Mouse (Mus musculus): Measurements from ENCODE around the gene Meis1.

Meis1 gene

DNA sequence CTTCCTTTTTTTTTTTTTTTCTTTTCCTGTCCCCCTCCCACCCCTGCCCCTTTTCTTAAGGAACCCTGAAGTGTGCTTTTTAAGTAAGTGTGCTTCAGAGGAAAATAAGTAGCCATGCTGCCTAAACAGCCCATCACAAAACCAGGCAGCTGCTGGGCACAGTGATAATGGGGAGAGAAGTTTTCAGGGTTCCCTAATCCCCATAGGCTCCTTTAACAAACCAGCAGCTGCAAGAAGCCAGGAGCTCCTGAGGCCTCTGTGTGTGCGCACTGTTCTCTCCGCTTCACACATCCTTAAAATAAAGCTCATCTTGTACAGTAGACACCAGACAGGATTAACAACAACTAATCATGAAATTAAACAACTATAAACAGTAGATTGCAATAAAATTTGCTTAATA is 63.9 kb downstream of the Meis1 start:
- in situ Hi-C loops (cut with MboI, MseI) = no loop called here

DNA sequence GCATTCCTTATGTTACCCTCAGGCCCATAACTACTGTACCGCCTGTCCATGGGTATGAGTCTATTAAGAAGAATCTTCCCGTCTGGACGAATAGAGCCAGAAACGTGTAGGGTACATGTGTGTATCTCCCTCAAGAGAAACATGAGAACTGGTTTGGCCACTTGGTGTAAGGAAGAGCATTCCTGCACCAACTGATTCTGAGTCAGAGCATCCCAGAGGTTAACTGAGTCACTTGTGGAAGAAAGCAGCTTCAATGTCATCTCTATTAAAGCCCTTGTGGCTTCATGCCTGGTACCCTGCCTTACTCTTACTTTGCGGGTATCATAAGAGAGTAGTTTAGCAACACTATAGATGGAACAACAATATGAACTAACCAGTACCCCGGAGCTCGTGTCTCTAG is 64.9 kb downstream of the Meis1 start:
- in situ Hi-C loops (cut with MboI, MseI) = no loop called here

DNA sequence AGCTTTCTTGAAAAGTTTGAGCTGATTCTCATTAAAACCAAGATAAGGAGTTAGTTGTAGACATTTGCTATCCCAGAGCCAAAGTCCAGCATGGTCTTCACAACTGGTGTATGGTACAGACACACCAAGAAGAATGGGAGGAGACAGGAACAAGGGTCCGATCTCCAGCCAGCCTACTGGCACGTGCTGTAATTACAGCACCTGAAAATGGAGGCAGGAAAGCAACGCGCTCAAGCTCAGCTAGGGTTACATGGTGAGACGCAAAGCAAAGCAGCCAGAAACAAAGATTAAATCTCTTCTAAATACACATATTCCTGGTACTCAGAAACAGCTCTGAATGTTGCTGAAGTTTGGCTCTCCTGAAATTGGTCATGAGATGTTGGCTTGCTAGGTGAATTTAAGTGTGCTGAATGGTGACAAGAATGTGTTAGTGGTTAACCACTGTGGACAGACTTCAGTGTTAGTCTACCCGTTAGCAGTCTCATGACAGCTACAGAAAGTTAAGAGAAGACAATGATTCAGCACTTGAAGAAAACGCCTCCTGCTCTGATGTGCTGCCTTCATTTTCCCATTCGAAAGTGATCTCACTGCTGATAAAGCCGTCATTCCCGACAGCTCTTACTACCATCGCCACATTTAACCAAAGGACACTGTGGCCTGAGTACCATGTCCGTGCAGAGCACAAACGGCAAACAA is 70.0 kb downstream of the Meis1 start:
- in situ Hi-C loops (cut with MboI, MseI) = no loop called here

- in situ Hi-C loops (cut with MboI, MseI) = no loop called here
These were observed 71.4 kb downstream of the Meis1 start for GRCm38 (mm10) chr11:18947434-18947833.

DNA sequence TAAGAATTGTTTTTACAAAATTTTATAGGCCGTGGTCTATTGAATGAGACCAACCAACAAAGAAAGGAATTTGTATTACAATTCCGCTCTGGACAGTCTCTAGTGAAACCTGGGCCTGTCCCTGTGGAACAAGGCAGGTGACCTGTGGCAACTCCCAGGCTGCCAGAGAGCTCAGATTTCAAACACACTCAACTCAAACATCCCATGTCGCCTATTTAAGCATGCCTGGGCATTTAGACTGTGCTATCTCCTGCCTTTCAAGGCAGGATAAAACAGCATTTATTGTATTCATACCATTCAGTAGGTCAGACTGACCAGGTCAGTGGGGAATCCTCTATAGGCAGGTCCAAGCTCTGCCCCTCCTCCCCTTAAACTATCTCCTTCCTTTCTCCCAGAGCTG is 73.0 kb downstream of the Meis1 start:
- in situ Hi-C loops (cut with MboI, MseI) = no loop called here

- in situ Hi-C loops (cut with MboI, MseI) = no loop called here
These were observed 73.7 kb downstream of the Meis1 start for GRCm38 (mm10) chr11:18944972-18945625.

DNA sequence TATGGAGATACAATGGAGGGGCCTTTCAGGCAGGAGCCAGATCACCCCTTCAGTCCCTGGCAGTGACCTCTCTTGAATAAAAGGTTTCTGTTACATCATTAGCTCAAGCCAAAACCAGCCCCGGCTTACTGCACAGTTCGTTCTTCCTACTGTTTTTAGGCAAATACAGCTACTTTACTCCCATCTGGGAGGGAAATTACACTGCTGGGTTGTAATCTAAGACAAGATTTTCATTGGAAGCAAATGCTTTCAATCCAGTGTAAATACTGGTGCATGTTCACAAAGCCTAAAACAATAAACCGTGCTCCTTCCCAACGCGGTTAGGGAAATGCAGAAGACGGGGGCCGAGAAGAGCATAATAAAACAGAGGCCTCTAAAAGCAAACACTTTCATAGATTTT is 74.6 kb downstream of the Meis1 start:
- in situ Hi-C loops (cut with MboI, MseI) = no loop called here

DNA sequence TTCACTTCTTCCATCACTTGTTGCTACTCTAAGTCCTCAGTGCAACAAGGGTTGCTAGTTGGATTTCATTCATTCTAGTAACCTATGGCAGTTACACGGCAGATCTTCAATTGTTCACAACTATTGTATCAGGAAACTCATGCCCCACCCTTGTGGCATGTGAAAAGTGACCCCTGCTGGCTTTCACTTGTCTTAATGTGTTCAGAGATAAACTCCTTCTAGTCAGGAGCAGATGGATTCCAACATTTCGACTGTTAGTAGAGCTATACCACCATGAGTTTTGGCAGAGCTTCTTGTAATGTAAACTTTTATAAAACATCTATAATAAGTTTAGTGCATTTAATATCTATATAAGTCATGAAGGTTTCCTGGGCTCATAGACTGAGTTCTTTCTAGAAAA is 75.8 kb downstream of the Meis1 start:
- in situ Hi-C loops (cut with MboI, MseI) = no loop called here

- in situ Hi-C loops (cut with MboI, MseI) = no loop called here
These were observed 77.9 kb downstream of the Meis1 start for GRCm38 (mm10) chr11:18940916-18941315.

- in situ Hi-C loops (cut with MboI, MseI) = no loop called here
These were observed 83.9 kb downstream of the Meis1 start for GRCm38 (mm10) chr11:18934921-18935320.

DNA sequence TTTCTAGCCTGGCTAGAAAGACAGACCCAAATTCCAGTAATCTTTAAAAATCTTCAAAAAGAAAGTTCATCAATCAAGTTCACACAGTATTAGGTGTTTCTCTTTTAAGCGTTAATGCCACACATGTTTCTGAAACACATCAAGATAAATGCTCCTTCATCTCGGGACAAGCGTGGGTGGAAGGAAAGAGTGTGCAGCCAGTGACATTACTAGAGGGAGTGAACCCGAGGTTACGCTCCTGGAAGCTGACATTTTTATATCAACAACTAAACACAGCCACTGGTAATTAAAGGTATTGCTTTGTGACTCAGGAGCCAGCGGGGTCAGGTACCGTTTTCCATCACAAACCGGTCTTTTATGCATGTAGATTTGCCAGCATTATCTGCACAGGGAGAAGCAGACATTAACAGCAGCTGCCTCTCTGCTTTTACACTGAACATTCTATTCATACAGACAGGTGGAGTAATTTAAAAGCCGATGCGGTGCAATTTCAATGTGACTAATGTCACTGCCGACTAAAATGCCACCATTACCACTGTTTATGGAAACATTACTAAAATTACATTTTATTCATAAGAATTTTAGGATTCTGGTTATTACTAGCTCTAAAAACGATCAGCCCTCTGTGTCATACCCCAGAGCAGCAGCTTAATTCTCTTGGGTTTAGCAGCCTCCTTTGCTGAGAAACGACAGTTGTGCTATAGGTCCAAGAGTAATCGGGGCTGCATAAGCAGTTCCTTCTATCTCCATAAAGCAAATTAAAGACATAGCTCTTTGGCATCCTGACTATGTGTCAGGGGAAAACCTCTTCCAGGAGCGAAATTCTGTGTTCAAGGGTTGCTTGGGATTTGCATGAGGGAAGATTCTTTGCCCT is 87.5 kb downstream of the Meis1 start:
- in situ Hi-C loops (cut with MboI, MseI) = no loop called here

DNA sequence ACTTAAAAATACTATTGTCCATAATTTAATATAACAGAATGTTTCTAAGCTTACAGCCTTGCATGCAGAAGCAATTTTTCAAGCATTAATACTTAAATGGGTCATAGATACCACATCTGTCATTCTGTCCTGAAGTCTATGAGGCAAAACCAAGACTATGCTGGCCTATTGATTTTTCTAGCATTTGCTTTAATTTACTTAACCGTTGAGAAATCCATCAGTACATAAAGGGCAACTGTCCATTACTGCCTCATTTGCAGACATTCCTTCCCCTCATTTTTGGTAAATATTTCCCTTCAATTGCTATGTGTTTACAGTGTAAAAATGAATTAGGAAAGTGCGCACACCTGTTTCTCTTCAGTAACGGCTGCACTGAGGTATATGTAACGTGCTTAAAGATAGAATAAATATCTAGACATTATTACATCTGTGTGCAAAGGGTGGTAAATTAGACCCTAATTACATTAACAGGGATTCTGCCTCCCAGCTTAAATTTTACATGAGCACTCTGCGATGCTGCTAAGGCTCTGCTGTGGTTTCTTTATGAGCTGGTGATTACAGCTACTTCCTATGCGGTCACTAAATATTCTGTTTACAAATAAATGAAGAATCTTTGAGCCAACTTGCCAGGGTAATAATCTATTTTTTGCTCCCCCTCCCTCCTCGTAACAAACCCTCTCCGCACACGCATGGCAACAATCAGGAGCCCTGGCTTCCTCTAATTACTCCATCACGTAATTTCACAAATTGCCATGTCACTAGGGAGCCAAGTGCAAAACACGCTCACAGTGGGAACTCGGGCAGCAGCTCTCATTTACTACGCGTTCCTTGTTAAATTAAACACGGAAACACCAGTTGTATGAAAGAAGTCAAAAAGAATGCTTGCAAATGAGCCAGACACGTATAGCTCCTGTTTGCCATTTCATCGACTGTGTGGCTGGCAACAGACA is 88.7 kb downstream of the Meis1 start:
- in situ Hi-C loops (cut with MboI, MseI) = no loop called here

- in situ Hi-C loops (cut with MboI, MseI) = no loop called here
These were observed 91.4 kb downstream of the Meis1 start for GRCm38 (mm10) chr11:18927351-18927750.

GRCm38 (mm10) chr11:18926798-18927197 is 92.0 kb downstream of the Meis1 start:
- in situ Hi-C loops (cut with MboI, MseI) = no loop called here

- in situ Hi-C loops (cut with MboI, MseI) = no loop called here
These were observed 94.0 kb downstream of the Meis1 start for GRCm38 (mm10) chr11:18924583-18925334.

GRCm38 (mm10) chr11:18923274-18923673 is 95.5 kb downstream of the Meis1 start:
- in situ Hi-C loops (cut with MboI, MseI) = no loop called here

GRCm38 (mm10) chr11:18920651-18921050 is 98.1 kb downstream of the Meis1 start:
- in situ Hi-C loops (cut with MboI, MseI) = no loop called here

GRCm38 (mm10) chr11:18919162-18919762 is 99.5 kb downstream of the Meis1 start:
- in situ Hi-C loops (cut with MboI, MseI) = no loop called here

- in situ Hi-C loops (cut with MboI, MseI) = no loop called here
These were observed 100.9 kb downstream of the Meis1 start for GRCm38 (mm10) chr11:18917887-18918286.

GRCm38 (mm10) chr11:18913251-18913650 is 105.5 kb downstream of the Meis1 start:
- in situ Hi-C loops (cut with MboI, MseI) = no loop called here

All from regulatory T cell (primary cell).